Mouse (Mus musculus): ENCODE results near the gene Zfhx3. TPM values are rescaled to one million over a fixed set of nuclear protein-coding genes. Genes with fewer than 3 reads are reported as not detected.

The Zfhx3 gene
- polyA plus RNA-seq, 2 experiments, result 14.4 to 26.1 TPM

DNA sequence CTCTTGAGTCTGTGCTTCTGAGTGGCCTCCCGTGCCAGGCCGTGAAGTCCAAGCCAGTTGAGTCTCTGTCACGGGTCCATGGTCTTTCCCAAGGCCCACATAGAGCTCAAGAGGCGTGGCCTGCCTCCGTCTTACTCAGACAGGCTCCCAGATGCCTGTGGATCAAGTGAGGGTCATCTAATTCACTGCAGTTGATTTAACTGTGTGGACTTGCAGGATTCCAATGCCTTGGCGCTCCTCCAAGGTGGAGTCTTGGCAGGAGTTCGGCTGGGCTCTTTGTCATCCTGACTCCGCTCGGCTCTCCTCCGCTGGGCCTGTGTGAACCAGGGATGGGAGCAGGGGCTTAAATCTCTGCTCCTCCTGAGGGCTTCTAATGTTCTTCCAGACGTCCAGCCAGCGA is 855.6 kb downstream of the Zfhx3 start:
- no peaks in the 10 kb centered on the region for H3K27me3 ChIP-seq (ENCODE audit: control insufficient read depth, insufficient read depth, low read length)
- peaks cover 69% of the 10 kb centered on the region for H3K36me3 ChIP-seq (ENCODE audit: control insufficient read depth, insufficient read depth, low read length)
- 35% methylated on average over 12 of the region's 12 CpGs for WGBS
- H3K4me1 ChIP-seq (ENCODE audit: control insufficient read depth, insufficient read depth, low read length), result peaks cover 23% of the 10 kb centered on the region
- ATAC-seq (ENCODE audit: low FRiP score, low read depth) (peak; percentile 71), DNase-seq (ENCODE audit: low spot score) (peak; percentile 85)
- H3K4me2 ChIP-seq (replicated peaks; ENCODE audit: low read depth, low read length, severe bottlenecking), result no peak overlapping the region
- peak overlapping the region; percentile 52; the same call in 1 of the 2 replicates for H3K27ac ChIP-seq (replicated peaks; ENCODE audit: low read depth, low read length)
- H3K4me3 ChIP-seq (replicated peaks; ENCODE audit: low read length), result no peak overlapping the region
- H3K9ac ChIP-seq (ENCODE audit: low read depth, low read length, severe bottlenecking), result no peak overlapping the region
- H3K9me3 ChIP-seq (ENCODE audit: control insufficient read depth, low read length), result peaks cover 10% of the 10 kb centered on the region; the same call in 1 of the 2 replicates
- no peak for TF ChIP-seq POLR2A (IDR thresholded peaks at IDR 0.05; ENCODE audit: borderline replicate concordance, extremely low read depth, insufficient read depth, insufficient read length)

DNA sequence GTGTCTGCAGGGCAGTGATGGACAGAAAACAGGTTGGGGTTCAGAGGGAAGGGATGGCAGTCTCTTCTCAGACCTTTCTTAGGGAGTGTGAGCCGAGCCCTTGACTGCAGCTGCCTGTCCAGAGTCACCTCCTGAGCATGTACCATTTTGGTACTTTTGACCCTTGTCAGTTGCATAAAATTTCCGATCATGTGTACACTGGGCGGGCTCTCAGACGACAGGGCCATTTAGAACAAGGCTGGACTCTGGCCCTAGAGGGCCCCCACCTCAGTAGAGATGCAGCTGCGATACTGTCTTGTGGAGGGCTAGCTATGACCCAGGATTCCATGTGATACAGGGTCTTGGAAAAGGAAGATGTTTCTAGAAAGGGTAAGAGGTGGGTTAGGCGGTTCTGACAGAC is 856.8 kb downstream of the Zfhx3 start:
- Histone ChIP-seq H3K4me3 (replicated peaks; ENCODE audit: low read length) (no peak overlapping the region), H3K4me2 (replicated peaks; ENCODE audit: low read depth, low read length, severe bottlenecking) (no peak overlapping the region), H3K4me1 (ENCODE audit: control insufficient read depth, insufficient read depth, low read length) (peaks cover 23% of the 10 kb centered on the region), H3K9ac (ENCODE audit: low read depth, low read length, severe bottlenecking) (no peak overlapping the region), H3K9me3 (ENCODE audit: control insufficient read depth, low read length) (no peaks in the 10 kb centered on the region), H3K27ac (replicated peaks; ENCODE audit: low read depth, low read length) (no peak overlapping the region), H3K36me3 (ENCODE audit: control insufficient read depth, insufficient read depth, low read length) (peaks cover 66% of the 10 kb centered on the region), H3K27me3 (ENCODE audit: control insufficient read depth, insufficient read depth, low read length) (no peaks in the 10 kb centered on the region)
- DNase-seq (ENCODE audit: low spot score) (no peak), ATAC-seq (ENCODE audit: low FRiP score, low read depth) (no peak)
- no peak for TF ChIP-seq POLR2A (IDR thresholded peaks at IDR 0.05; ENCODE audit: borderline replicate concordance, extremely low read depth, insufficient read depth, insufficient read length)
- WGBS, result 89% methylated on average over 6 of the region's 6 CpGs

DNA sequence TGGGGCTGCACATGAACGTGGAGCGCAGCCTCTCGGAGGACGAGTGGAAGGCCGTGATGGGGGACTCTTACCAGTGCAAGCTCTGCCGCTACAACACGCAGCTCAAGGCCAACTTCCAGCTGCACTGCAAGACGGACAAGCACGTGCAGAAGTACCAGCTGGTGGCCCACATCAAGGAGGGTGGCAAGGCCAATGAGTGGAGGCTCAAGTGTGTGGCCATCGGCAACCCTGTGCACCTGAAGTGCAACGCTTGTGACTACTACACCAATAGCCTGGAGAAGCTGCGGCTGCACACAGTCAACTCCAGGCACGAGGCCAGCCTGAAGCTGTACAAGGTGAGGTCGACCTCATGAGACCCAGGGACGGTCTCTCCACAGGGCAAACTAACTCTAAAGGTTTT is 857.9 kb downstream of the Zfhx3 start:
- 89% methylated on average over 15 of the region's 15 CpGs for WGBS
- peaks cover 60% of the 10 kb centered on the region for H3K36me3 ChIP-seq (ENCODE audit: control insufficient read depth, insufficient read depth, low read length)
- H3K4me3 ChIP-seq (replicated peaks; ENCODE audit: low read length), result no peak overlapping the region

GRCm38 (mm10) chr8:108803017-108803416 is 860.6 kb downstream of the Zfhx3 start:
- no peaks in the 10 kb centered on the region for H3K27me3 ChIP-seq (ENCODE audit: control insufficient read depth, insufficient read depth, low read length)
- H3K36me3 ChIP-seq (ENCODE audit: control insufficient read depth, insufficient read depth, low read length), result peaks cover 52% of the 10 kb centered on the region
- no peak overlapping the region for H3K27ac ChIP-seq (replicated peaks; ENCODE audit: low read depth, low read length)
- H3K4me2 ChIP-seq (replicated peaks; ENCODE audit: low read depth, low read length, severe bottlenecking), result no peak overlapping the region
- no peak overlapping the region for H3K4me3 ChIP-seq (replicated peaks; ENCODE audit: low read length)
- ATAC-seq (ENCODE audit: low FRiP score, low read depth) (no peak), DNase-seq (ENCODE audit: low spot score) (no peak)
- H3K9me3 ChIP-seq (ENCODE audit: control insufficient read depth, low read length), result no peaks in the 10 kb centered on the region
- peaks cover 14% of the 10 kb centered on the region for H3K4me1 ChIP-seq (ENCODE audit: control insufficient read depth, insufficient read depth, low read length)
- no peak overlapping the region for H3K9ac ChIP-seq (ENCODE audit: low read depth, low read length, severe bottlenecking)
- 51% methylated on average over 6 of the region's 6 CpGs for WGBS
- no peak for TF ChIP-seq POLR2A (IDR thresholded peaks at IDR 0.05; ENCODE audit: borderline replicate concordance, extremely low read depth, insufficient read depth, insufficient read length)

More for the DNA sequence above, 857.9 kb downstream of the Zfhx3 start:
- no peak overlapping the region for H3K9ac ChIP-seq (ENCODE audit: low read depth, low read length, severe bottlenecking)
- H3K4me1 ChIP-seq (ENCODE audit: control insufficient read depth, insufficient read depth, low read length), result peaks cover 23% of the 10 kb centered on the region
- no peaks in the 10 kb centered on the region for H3K9me3 ChIP-seq (ENCODE audit: control insufficient read depth, low read length)
- no peaks in the 10 kb centered on the region for H3K27me3 ChIP-seq (ENCODE audit: control insufficient read depth, insufficient read depth, low read length)
- TF ChIP-seq POLR2A (IDR thresholded peaks at IDR 0.05; ENCODE audit: borderline replicate concordance, extremely low read depth, insufficient read depth, insufficient read length), result no peak
- ATAC-seq (ENCODE audit: low FRiP score, low read depth) (no peak), DNase-seq (ENCODE audit: low spot score) (no peak)
- no peak overlapping the region for H3K4me2 ChIP-seq (replicated peaks; ENCODE audit: low read depth, low read length, severe bottlenecking)
- H3K27ac ChIP-seq (replicated peaks; ENCODE audit: low read depth, low read length), result no peak overlapping the region

GRCm38 (mm10) chr8:108811694-108812093 is 869.2 kb downstream of the Zfhx3 start:
- peak; percentile 77 for ATAC-seq (ENCODE audit: low FRiP score, low read depth)
- Histone ChIP-seq H3K9ac (ENCODE audit: low read depth, low read length, severe bottlenecking) (no peak overlapping the region), H3K27me3 (ENCODE audit: control insufficient read depth, insufficient read depth, low read length) (no peaks in the 10 kb centered on the region), H3K27ac (replicated peaks; ENCODE audit: low read depth, low read length) (peak overlapping the region; percentile 74), H3K4me1 (ENCODE audit: control insufficient read depth, insufficient read depth, low read length) (peaks cover 31% of the 10 kb centered on the region), H3K4me2 (replicated peaks; ENCODE audit: low read depth, low read length, severe bottlenecking) (peak overlapping the region; percentile 22), H3K4me3 (replicated peaks; ENCODE audit: low read length) (0 out of 2 replicates have a peak overlapping the region, but pooled peaks have one; percentile 1), H3K9me3 (ENCODE audit: control insufficient read depth, low read length) (no peaks in the 10 kb centered on the region), H3K36me3 (ENCODE audit: control insufficient read depth, insufficient read depth, low read length) (peaks cover 14% of the 10 kb centered on the region; the same call in 1 of the 2 replicates)
- TF ChIP-seq POLR2A (IDR thresholded peaks at IDR 0.05; ENCODE audit: borderline replicate concordance, extremely low read depth, insufficient read depth, insufficient read length), result no peak
- peak; percentile 89 for DNase-seq (ENCODE audit: low spot score)
- WGBS, result 15% methylated on average over 10 of the region's 10 CpGs

DNA sequence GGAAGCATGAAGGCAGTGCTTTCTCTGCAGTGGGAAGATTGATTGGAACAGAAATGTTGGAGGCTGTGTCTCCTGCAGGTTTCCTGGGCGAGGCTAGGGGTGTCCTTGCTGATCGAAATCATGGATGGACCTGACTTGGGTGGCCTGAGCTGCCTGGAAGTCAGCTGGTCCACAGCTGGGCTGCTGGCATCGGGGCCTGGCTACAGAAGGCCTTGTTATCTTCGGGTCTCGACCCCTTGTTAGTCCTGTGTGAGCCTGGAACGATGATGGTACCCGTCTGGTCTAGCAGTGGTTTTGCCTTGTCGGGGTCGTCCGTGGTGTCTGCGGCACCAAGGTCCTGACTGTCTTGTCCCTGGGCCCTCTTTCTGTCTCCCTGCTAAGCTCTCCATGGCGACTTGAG is 870.9 kb downstream of the Zfhx3 start:
- WGBS, result 61% methylated on average over 12 of the region's 12 CpGs
- peaks cover 31% of the 10 kb centered on the region for H3K4me1 ChIP-seq (ENCODE audit: control insufficient read depth, insufficient read depth, low read length)
- H3K4me3 ChIP-seq (replicated peaks; ENCODE audit: low read length), result no peak overlapping the region
- no peak overlapping the region for H3K27ac ChIP-seq (replicated peaks; ENCODE audit: low read depth, low read length)
- H3K9ac ChIP-seq (ENCODE audit: low read depth, low read length, severe bottlenecking), result no peak overlapping the region
- DNase-seq (ENCODE audit: low spot score), result no peak
- no peak overlapping the region for H3K4me2 ChIP-seq (replicated peaks; ENCODE audit: low read depth, low read length, severe bottlenecking)
- no peaks in the 10 kb centered on the region for H3K9me3 ChIP-seq (ENCODE audit: control insufficient read depth, low read length)
- no peaks in the 10 kb centered on the region for H3K27me3 ChIP-seq (ENCODE audit: control insufficient read depth, insufficient read depth, low read length)
- no peak for TF ChIP-seq POLR2A (IDR thresholded peaks at IDR 0.05; ENCODE audit: borderline replicate concordance, extremely low read depth, insufficient read depth, insufficient read length)
- peaks cover 14% of the 10 kb centered on the region; the same call in 1 of the 2 replicates for H3K36me3 ChIP-seq (ENCODE audit: control insufficient read depth, insufficient read depth, low read length)
- no peak for ATAC-seq (ENCODE audit: low FRiP score, low read depth)
